9 mouse cellular contexts compared by ENCODE assay signal in the genomic region with DNA sequence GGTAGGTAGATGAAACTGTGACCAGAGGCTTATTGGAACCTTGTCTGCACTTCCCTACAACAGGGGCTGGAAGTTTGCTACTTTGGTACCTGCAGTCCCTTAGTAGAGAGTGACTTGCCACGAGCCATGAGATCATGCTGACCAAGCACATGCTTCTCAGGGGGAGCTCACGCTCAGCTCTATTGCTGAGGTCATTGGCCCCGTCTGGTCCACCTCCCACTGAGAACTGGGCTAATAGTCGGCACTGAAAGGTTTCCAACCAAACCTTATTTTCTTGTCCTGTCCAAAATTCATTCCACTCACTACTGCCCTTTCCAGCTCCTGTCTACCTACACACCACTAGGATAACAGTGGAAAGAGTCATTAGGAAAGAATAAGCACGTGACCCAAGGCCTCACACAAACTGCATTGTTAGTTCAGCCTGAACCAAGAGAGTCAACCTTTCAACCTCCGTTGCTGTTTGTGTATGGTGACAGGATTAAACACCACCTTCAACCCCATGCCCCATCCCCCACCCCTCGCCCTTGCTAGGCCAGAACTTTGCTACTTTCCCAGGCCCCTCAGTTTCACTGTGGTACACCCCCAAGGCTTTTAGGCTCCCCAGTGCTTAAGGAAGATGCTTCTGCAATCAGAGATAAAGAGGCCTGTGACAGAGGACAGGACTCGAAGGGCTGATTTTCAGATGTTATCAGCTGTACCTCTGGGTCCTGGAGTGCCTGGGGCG. TPM values are rescaled to one million over a fixed set of nuclear protein-coding genes. Genes with fewer than 3 reads are reported as not detected.
DNase-seq lines count a peak whose midpoint lies in the region; ATAC-seq lines count a peak whose summit lies in the region.
"Had no signal": no experiment of that assay in that cellular context is flagged by ENCODE, and none has a peak within 500 bp of the region (broad histone marks: within the 10 kb centered on the region; RNA-seq: fewer than 3 reads in every experiment).

No protein-coding gene starts in this region.

- H3K9me3 ChIP-seq in heart, embryonic 11.5 days (replicated peaks; ENCODE audit: control insufficient read depth, low read length) = no peaks in the 10 kb centered on the region
- no peaks in the 10 kb centered on the region for H3K9me3 ChIP-seq in stomach, embryonic 14.5 days (ENCODE audit: control insufficient read depth, low read depth, low read length)

- H3K27ac ChIP-seq in heart, embryonic 11.5 days (ENCODE audit: low read depth, low read length) = no peak overlapping the region
- H3K27ac ChIP-seq in stomach, embryonic 14.5 days (ENCODE audit: low read length) = no peak overlapping the region
- H3K27ac ChIP-seq: macrophage had no signal

- H3K4me1 ChIP-seq in heart, embryonic 11.5 days (ENCODE audit: control insufficient read depth, insufficient read depth, low read length) = peaks cover 8% of the 10 kb centered on the region
- no peaks in the 10 kb centered on the region for H3K4me1 ChIP-seq in stomach, embryonic 14.5 days (ENCODE audit: control insufficient read depth, insufficient read depth, low read length)

- H3K4me3 ChIP-seq in heart, embryonic 11.5 days (ENCODE audit: low read depth, low read length) = no peak overlapping the region
- H3K4me3 ChIP-seq in stomach, embryonic 14.5 days (ENCODE audit: low read depth, low read length) = no peak overlapping the region

- H3K4me2 ChIP-seq in heart, embryonic 11.5 days = no peak overlapping the region
- H3K4me2 ChIP-seq in stomach, embryonic 14.5 days (replicated peaks; ENCODE audit: low read depth, low read length) = no peak overlapping the region

- no peaks in the 10 kb centered on the region for H3K36me3 ChIP-seq in heart, embryonic 11.5 days (ENCODE audit: control insufficient read depth, insufficient read depth, low read length)
- H3K36me3 ChIP-seq in stomach, embryonic 14.5 days (ENCODE audit: control insufficient read depth, insufficient read depth, low read length) = no peaks in the 10 kb centered on the region

- ATAC-seq in heart, embryonic 11.5 days (replicated peaks; ENCODE audit: insufficient number of reproducible peaks, low FRiP score, low TSS enrichment) = 0 out of 2 replicates have a peak, but pooled peaks have one; percentile 52
- ATAC-seq in stomach, embryonic 14.5 days (ENCODE audit: insufficient number of reproducible peaks, insufficient read depth, low FRiP score, low read depth) = 0 out of 2 replicates have a peak, but pooled peaks have one; percentile 74

- 22% methylated on average over 9 of the region's 9 CpGs for WGBS in heart, embryonic 11.5 days (ENCODE audit: insufficient replicate concordance)
- 27% methylated on average over 9 of the region's 9 CpGs for WGBS in stomach, embryonic 14.5 days

- no peak overlapping the region for H3K9ac ChIP-seq in heart, embryonic 11.5 days (ENCODE audit: low read depth, low read length)
- no peak overlapping the region for H3K9ac ChIP-seq in stomach, embryonic 14.5 days (replicated peaks; ENCODE audit: low read depth, low read length)

- no peaks in the 10 kb centered on the region for H3K27me3 ChIP-seq in heart, embryonic 11.5 days (ENCODE audit: control insufficient read depth, insufficient read depth, low read length)
- H3K27me3 ChIP-seq in stomach, embryonic 14.5 days (ENCODE audit: control insufficient read depth, insufficient read depth, low read length) = no peaks in the 10 kb centered on the region

- DNase-seq in heart, postnatal 4 days = no peak
- DNase-seq in embryo, embryonic 9.5 days (ENCODE audit: extremely low spot score) = peak; percentile 53
- DNase-seq in kidney, postnatal 4 days = peak; percentile 13 to 42
- DNase-seq in thymus, postnatal 14 days = no peak
- no peak for DNase-seq in heart, adult 8-10 months (ENCODE audit: low spot score)
- no peak for DNase-seq in testis, postnatal 10 days (ENCODE audit: low spot score)

RNA-seq across cellular contexts. Expression of gene Trip12, which starts 11.4 kb away (rescaled TPM):
- 77.0 and 77.6 TPM in 2 replicates for polyA plus RNA-seq in heart, embryonic 11.5 days (2014; fragmentation: Nextera tagmentation; extraction: Ambion mirVana)
- 100 to 1,000 TPM; 252 to 260 TPM for total RNA-seq in heart, postnatal 4 days (2021)
- 87.2 and 92.6 TPM in 2 replicates for polyA plus RNA-seq in stomach, embryonic 14.5 days (2014; fragmentation: Nextera tagmentation; extraction: Ambion mirVana)
- total RNA-seq in heart, adult 8-10 months (2022) = 100 to 1,000 TPM; 190 to 227 (median 208) TPM

RNA-seq across cellular contexts. Expression of gene Fbxo36, which starts 12.0 kb away (rescaled TPM):
- 8.7 and 9.1 TPM in 2 replicates for polyA plus RNA-seq in heart, embryonic 11.5 days (2014; fragmentation: Nextera tagmentation; extraction: Ambion mirVana)
- 1 to 10 TPM; 1.4 to 2.4 TPM for total RNA-seq in heart, postnatal 4 days (2021)
- polyA plus RNA-seq in stomach, embryonic 14.5 days (2014; fragmentation: Nextera tagmentation; extraction: Ambion mirVana) = 8.1 and 11.4 TPM in 2 replicates
- total RNA-seq in heart, adult 8-10 months (2022) = 1 to 10 TPM; 1.3 to 3.0 (median 1.9) TPM

Comparison
In these comparisons a context has a peak if more than half of its experiments do, and no peak if none do; other contexts are left out.
1. DNase-seq: peak in embryo, embryonic 9.5 days (single experiment) and kidney, postnatal 4 days (2 of 2); none in heart, postnatal 4 days (single experiment), thymus, postnatal 14 days (single experiment), heart, adult 8-10 months (single experiment) and testis, postnatal 10 days (single experiment).